Mouse (Mus musculus): ENCODE measurements at regions not wholly inside any gene's neighbourhood (a gene's known extent, or its start where the extent isn't known, plus 50 kb on each side); places are given as distances from the start of the nearest gene placed in this dataset.

DNA sequence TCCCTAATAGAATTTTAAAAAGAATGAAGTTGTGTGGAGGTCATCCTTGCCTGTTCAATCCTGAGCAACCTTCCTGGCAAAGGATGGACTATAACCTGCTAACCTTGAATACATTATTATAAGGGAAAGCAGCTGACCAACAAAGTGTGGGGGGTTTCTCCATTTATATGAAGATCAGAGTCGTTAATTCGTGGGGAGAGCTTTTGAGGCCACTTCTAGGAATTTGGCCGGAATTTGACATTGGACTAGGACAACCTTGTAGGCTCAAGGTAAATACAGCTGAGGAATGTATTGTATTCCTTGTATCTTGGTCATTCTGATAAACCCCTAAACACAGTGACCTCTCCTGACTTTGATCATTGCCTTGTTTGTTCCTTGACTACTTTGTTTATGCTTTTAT, 56.9 kb downstream of the Klf4 start:
- DNase-seq (ENCODE audit: low read depth), result no peak
- TF ChIP-seq CTCF (IDR thresholded peaks at IDR 0.05; ENCODE audit: borderline replicate concordance, extremely low read depth, insufficient read depth, insufficient read length), result no peak
- TF ChIP-seq POLR2A (IDR thresholded peaks at IDR 0.05; ENCODE audit: borderline replicate concordance, extremely low read depth, insufficient read depth, insufficient read length, poor library complexity, severe bottlenecking), result no peak

DNA sequence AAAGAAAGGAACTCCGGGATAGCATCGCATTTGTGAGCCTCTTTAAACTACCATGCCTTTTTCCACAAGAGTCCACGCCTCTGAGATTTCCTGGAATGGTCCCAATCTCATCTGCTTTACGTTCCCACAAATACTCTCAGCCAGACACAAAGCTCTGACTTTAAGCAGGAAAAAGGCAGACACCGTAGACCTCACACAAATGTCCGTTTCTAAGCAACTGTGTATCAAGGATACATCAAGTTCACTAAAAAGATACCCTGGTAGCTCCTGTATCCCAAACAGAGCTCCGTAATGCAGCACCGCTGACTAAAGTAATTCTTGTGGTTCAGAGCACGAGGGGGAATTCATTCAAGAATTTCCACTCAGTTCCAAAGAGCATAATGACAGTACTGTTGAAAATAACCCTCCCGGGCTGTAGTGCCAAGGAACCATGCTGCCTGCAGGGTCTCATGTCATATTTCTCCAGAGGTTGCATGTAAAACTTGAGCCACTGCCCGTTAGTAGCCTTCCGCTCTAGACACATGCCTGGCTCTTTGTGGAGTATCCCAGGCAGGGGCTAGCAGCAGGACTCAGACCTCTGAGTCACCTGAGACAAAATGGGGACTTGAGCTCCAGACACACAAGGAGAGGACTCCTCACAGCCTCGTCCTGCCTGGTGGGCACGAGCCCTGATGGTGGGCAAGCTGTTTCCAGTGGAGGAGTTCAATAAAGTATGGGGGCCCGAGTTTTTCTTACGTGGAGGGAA, 58.0 kb downstream of the Klf4 start:
- TF ChIP-seq CTCF (IDR thresholded peaks at IDR 0.05; ENCODE audit: borderline replicate concordance, extremely low read depth, insufficient read depth, insufficient read length) (no peak), POLR2A (IDR thresholded peaks at IDR 0.05; ENCODE audit: borderline replicate concordance, extremely low read depth, insufficient read depth, insufficient read length, poor library complexity, severe bottlenecking) (no peak)
- peak; percentile 22 for DNase-seq (ENCODE audit: low read depth)

DNA sequence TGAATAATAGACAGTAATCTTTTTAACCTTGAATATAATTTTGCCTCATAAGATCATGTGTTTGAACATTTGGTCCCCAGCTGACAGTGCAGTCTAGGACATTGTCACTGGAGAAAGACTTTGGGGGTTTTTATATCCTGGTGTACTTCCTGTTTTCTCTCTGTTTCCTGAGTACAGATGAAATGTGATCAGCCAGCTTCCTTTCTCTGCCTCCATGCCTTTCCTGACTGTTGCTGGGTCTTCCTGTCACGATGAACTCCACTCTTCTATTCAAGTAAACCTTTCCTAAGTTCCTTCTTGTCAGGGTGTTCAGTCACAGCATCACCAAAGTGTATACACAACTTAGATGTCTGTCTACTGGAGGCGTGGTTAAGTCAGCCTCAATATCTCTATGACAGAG, 59.6 kb downstream of the Klf4 start:
- TF ChIP-seq CTCF (IDR thresholded peaks at IDR 0.05; ENCODE audit: borderline replicate concordance, extremely low read depth, insufficient read depth, insufficient read length), result no peak
- TF ChIP-seq POLR2A (IDR thresholded peaks at IDR 0.05; ENCODE audit: borderline replicate concordance, extremely low read depth, insufficient read depth, insufficient read length, poor library complexity, severe bottlenecking), result no peak
- DNase-seq (ENCODE audit: low read depth), result no peak

DNA sequence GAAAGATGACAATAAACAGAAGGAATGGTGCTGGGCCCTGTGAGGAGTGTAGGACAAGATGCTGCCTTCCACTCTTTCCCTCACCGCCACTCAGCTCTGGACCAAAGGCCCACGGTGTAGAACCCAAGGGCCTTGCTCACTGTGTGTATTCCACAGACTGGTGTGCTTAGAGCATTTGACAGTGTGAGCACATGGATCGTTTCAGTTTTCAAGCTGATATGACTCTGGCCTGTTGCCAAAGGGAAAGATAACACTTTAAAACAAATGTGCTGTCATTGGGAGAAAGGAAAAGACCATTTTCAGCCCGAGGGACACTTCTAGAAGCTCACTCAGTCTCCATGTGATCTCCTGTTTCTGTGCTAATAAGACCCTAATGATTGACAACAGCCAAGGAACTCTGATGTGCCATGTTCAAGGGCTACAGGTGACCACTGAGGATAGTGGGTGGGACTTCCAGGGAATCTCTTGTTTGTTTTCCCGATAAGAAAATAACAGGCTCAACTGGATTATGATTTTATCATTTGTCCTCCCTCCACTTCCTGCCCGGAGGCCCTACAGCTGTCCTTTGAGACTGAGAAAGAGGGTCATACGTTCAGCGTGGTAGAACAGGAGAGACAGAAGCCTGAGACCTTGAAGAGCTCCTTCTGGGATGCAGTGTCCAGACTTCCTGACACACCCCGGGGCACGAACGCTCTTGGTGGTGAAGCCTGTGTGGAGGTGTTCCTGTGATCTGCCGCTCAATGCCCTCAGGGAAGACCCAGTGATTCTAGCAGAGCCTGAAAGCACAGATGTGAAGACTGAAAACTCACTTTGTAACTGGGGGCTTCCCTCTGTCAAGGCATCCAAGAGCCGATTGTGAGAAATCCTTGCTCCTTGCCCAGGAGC, 61.2 kb downstream of the Klf4 start:
- DNase-seq (ENCODE audit: low read depth), result no peak
- TF ChIP-seq POLR2A (IDR thresholded peaks at IDR 0.05; ENCODE audit: borderline replicate concordance, extremely low read depth, insufficient read depth, insufficient read length, poor library complexity, severe bottlenecking), result no peak
- no peak for TF ChIP-seq CTCF (IDR thresholded peaks at IDR 0.05; ENCODE audit: borderline replicate concordance, extremely low read depth, insufficient read depth, insufficient read length)

DNA sequence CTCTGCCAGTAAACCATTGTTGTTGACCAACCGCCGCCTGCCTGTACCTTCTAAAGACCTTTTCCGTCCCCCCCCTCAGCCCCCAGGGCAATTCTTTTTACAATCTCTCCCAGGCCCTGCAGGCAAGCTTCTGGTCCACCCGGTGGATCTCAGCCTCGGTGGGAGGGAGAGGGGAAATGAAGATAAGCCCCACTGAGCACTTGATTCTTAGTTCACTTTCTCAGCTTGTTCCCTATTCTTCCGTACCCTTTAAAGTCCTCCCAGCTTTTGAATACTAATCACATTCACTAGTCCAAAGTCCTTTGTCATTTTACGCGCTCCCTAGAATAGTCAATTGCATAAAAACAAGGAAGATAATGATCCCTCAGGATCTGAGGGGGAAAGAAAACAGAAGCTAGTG, 68.1 kb downstream of the Klf4 start:
- peak; percentile 35 for DNase-seq (ENCODE audit: low read depth)
- TF ChIP-seq CTCF (IDR thresholded peaks at IDR 0.05; ENCODE audit: borderline replicate concordance, extremely low read depth, insufficient read depth, insufficient read length), result no peak
- no peak for TF ChIP-seq POLR2A (IDR thresholded peaks at IDR 0.05; ENCODE audit: borderline replicate concordance, extremely low read depth, insufficient read depth, insufficient read length, poor library complexity, severe bottlenecking)

DNA sequence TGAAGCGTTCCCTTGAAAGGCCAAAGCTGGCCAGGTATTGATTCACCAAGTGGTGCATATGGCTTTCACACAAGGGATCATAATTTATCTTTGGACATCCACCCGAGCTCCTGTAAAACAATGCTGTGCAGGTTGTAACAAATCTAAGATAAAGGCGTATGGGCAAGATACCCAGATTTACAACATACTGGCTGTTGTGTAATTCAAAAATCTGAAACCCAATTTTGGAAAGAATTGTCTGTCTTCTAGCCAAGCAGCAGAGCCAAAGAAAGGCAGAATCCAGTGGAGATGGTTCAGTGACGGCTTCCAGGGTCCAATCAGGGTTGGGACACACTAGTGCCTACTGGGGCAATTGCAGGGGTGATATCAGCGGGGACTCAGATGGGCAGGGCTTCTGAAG, 70.3 kb downstream of the Klf4 start:
- no peak for TF ChIP-seq CTCF (IDR thresholded peaks at IDR 0.05; ENCODE audit: borderline replicate concordance, extremely low read depth, insufficient read depth, insufficient read length)
- TF ChIP-seq POLR2A (IDR thresholded peaks at IDR 0.05; ENCODE audit: borderline replicate concordance, extremely low read depth, insufficient read depth, insufficient read length, poor library complexity, severe bottlenecking), result no peak
- no peak for DNase-seq (ENCODE audit: low read depth)

DNA sequence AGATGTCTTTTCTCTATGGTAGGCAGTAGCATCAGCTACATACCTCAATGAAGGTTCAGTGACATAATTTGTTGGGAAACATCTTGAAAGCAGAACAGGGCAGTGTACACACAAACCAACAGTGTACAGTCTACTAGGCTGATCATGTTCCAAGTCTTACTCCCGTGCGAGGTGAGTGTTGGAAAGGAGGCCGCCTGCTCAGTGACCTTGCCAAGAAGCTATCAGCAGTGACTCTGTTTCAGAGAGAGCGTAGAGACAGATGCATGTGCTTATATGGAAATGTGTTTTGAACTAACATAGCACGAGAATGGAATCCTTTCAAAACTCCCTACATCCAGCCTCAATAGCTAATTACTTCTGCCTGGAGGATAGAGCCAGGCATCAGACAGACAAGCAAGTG, 78.4 kb downstream of the Klf4 start:
- TF ChIP-seq CTCF (IDR thresholded peaks at IDR 0.05; ENCODE audit: borderline replicate concordance, extremely low read depth, insufficient read depth, insufficient read length) (no peak), POLR2A (IDR thresholded peaks at IDR 0.05; ENCODE audit: borderline replicate concordance, extremely low read depth, insufficient read depth, insufficient read length, poor library complexity, severe bottlenecking) (no peak)
- DNase-seq (ENCODE audit: low read depth), result peak; percentile 67

DNA sequence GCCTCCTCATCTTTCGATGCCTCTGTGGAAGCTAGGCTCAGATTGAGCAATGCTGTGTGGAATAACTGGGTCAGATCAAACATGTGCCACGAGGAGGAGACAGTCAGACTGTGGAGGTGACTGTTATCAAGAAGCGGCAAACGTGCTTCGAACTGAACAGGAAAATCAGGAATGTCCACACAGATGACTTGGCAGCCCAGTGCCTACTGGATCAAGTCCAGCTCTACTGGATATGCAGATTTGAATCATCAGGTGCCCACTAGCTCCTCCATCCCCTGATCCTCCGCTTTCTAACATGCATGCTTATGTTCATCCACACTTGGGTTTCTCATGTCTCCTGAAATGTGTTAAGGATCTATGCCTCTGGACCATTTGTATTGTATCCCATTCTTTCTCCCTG, 79.7 kb downstream of the Klf4 start:
- TF ChIP-seq CTCF (IDR thresholded peaks at IDR 0.05; ENCODE audit: borderline replicate concordance, extremely low read depth, insufficient read depth, insufficient read length) (no peak), POLR2A (IDR thresholded peaks at IDR 0.05; ENCODE audit: borderline replicate concordance, extremely low read depth, insufficient read depth, insufficient read length, poor library complexity, severe bottlenecking) (no peak)
- no peak for DNase-seq (ENCODE audit: low read depth)

DNA sequence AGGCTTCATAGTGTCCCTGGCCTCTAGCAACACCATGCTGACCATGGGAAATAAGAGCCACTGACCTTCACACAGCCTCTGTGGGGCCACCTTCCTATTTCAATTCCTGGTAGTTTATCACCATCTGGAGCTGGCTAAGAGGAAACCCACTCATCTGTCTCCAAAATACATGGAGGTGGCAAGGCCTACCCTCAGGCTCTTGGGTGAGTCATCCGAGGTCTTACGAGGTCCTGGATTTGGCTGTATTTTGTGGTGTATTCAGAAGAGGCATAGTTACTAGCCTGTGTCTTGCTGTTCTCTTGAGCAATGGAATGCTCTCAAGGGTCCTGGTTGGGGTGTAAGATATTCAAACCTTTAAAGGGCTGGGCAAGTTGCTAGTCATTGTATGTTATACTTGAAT, 80.6 kb downstream of the Klf4 start:
- no peak for DNase-seq (ENCODE audit: low read depth)
- TF ChIP-seq CTCF (IDR thresholded peaks at IDR 0.05; ENCODE audit: borderline replicate concordance, extremely low read depth, insufficient read depth, insufficient read length) (no peak), POLR2A (IDR thresholded peaks at IDR 0.05; ENCODE audit: borderline replicate concordance, extremely low read depth, insufficient read depth, insufficient read length, poor library complexity, severe bottlenecking) (no peak)

DNA sequence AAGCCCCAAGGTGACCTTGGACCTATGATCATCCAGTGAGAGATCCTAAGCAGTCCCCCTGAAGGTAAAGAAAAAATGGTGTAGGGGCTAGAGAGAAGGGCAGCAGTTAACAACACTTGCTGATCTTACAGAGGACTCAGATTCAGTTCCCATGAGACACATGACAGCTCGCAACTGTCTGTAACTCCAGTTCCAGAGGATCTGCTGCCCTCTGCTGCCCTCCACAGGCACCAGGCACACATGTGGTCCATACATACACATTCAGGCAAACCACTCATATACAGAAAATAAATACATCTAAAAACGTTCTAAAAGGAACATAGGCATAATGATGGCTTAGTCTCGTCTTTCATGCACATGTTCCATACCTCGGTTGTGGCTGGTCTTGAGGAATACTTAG, 81.2 kb downstream of the Klf4 start:
- no peak for DNase-seq (ENCODE audit: low read depth)
- TF ChIP-seq POLR2A (IDR thresholded peaks at IDR 0.05; ENCODE audit: borderline replicate concordance, extremely low read depth, insufficient read depth, insufficient read length, poor library complexity, severe bottlenecking), result no peak
- peak; percentile 31; the same call in 1 of the 2 replicates for TF ChIP-seq CTCF (IDR thresholded peaks at IDR 0.05; ENCODE audit: borderline replicate concordance, extremely low read depth, insufficient read depth, insufficient read length)

DNA sequence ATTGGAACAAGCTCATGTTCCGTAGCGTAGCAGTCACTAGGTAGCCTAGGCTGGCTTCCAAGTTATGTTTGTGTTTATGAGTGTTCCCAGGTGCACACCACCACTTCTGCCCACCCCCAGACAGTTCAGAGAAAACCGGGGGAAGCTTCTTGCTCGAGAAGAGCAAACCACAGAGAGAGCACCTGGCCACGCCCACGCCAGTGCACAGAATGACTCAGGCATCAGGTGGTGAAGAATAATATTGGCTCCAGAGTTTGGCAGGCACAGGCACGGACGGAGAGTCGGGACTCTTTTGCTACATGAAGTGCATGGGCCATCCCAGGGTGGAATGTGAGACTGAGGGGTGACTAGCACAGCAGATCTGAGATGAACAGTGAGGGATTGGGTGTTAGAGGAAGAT, 88.8 kb downstream of the Klf4 start:
- TF ChIP-seq POLR2A (IDR thresholded peaks at IDR 0.05; ENCODE audit: borderline replicate concordance, extremely low read depth, insufficient read depth, insufficient read length, poor library complexity, severe bottlenecking) (no peak), CTCF (IDR thresholded peaks at IDR 0.05; ENCODE audit: borderline replicate concordance, extremely low read depth, insufficient read depth, insufficient read length) (no peak)

More for the DNA sequence above, 88.8 kb downstream of the Klf4 start:
- DNase-seq (ENCODE audit: low read depth), result no peak

Data from brain, embryonic 14.5 days (tissue).